Mouse (Mus musculus) CD4-positive, CD25-positive, alpha-beta regulatory T cell (primary cell): ENCODE results near the gene Olfr519. TPM values are rescaled to one million over a fixed set of nuclear protein-coding genes. Genes with fewer than 3 reads are reported as not detected.

Source experiments
- polyA plus RNA-seq: library from polyadenylated mRNA; unstranded; fragments of 100-300 nt; shearing (Covaris generic); gene quantifications from one replicate; pipeline ENCODE4 v1.2.1, GENCODE M21; 2017

The Olfr519 gene
- polyA plus RNA-seq: not detected

GRCm38 (mm10) chr7:108894320-108894719 lies at the start of gene Olfr519:
Gene Olfr519, minus strand, starts transcription at chr7:108894420.

GRCm38 (mm10) chr7:108933794-108934731 lies 39.8 kb upstream of the Olfr519 start, which contains the start of gene Eif3f:
Gene Eif3f, plus strand, starts transcription at chr7:108934417.

GRCm38 (mm10) chr7:108929726-108930393 lies 35.6 kb upstream of the Olfr519 start, which contains the start of gene Nlrp10:
Gene Nlrp10, minus strand, starts transcription at chr7:108930178.

GRCm38 (mm10) chr7:108884906-108885305 lies 9.3 kb downstream of the Olfr519 start, which contains the start of gene Olfr518:
Gene Olfr518, minus strand, starts transcription at chr7:108885006.

GRCm38 (mm10) chr7:108872279-108872678 lies 21.9 kb downstream of the Olfr519 start, which contains the start of gene Olfr517:
Gene Olfr517, minus strand, starts transcription at chr7:108872379.

GRCm38 (mm10) chr7:108850429-108850828 lies 43.8 kb downstream of the Olfr519 start, which contains the start of gene Olfr516:
Gene Olfr516, minus strand, starts transcription at chr7:108850529.

Other genes with a start within 250 kb of the Olfr519 start
- gene Olfr509, start 242.5 kb downstream of the Olfr519 start, polyA plus RNA-seq: not detected
- gene Olfr510, start 228.0 kb downstream of the Olfr519 start, polyA plus RNA-seq: not detected
- not detected for gene Olfr512, start 181.1 kb downstream of the Olfr519 start, polyA plus RNA-seq
- not detected for gene Olfr513, start 143.4 kb downstream of the Olfr519 start, polyA plus RNA-seq
- gene Olfr514, start 68.4 kb downstream of the Olfr519 start, polyA plus RNA-seq: not detected
- not detected for gene Olfr516, start 43.9 kb downstream of the Olfr519 start, polyA plus RNA-seq
- gene Olfr517, start 22.0 kb downstream of the Olfr519 start, polyA plus RNA-seq: not detected
- not detected for gene Olfr518, start 9.4 kb downstream of the Olfr519 start, polyA plus RNA-seq
- gene Nlrp10, start 35.8 kb upstream of the Olfr519 start, polyA plus RNA-seq: 0.19 TPM
- gene Eif3f, start 40.0 kb upstream of the Olfr519 start, polyA plus RNA-seq: 138 TPM
- 0.36 TPM for gene Tub, start 55.9 kb upstream of the Olfr519 start, polyA plus RNA-seq
- gene Ric3, start 188.9 kb upstream of the Olfr519 start, polyA plus RNA-seq: 0.24 TPM